Mouse (Mus musculus) testis, adult 2 months (tissue): ENCODE data around the gene Klhdc10.

Experiments used
- CTCF ChIP-seq: fragments of 200-500 bp; IDR thresholded peaks from 2 replicates; pipeline ENCODE4 v1.5.1; 2012; ENCODE audit warnings: low read depth, mild to moderate bottlenecking, inconsistent platforms, low read length, moderate library complexity; ENCODE audit not compliant: control insufficient read depth, insufficient read depth, insufficient replicate concordance
- POLR2A ChIP-seq: fragments of 200-500 bp; IDR thresholded peaks from 2 replicates; pipeline ENCODE4 v1.6.1; 2012; ENCODE audit warnings: low read depth, mild to moderate bottlenecking, inconsistent platforms, low read length, moderate library complexity; ENCODE audit not compliant: control insufficient read depth

GRCm38 (mm10) chr6:30468058-30468457 lies 66.4 kb downstream of the Klhdc10 start:
- no peak for TF ChIP-seq CTCF
- TF ChIP-seq POLR2A: no peak
